Mouse (Mus musculus) liver, postnatal 0 days (tissue): Measurements from ENCODE around the gene Rusc1.

ENCODE experiments used
- CTCF ChIP-seq: sonication (generic); IDR thresholded peaks from 2 replicates; pipeline ENCODE4 v1.5.1; 2016; ENCODE audit warnings: antibody characterized with exemption, low read depth
- EP300 ChIP-seq: IDR thresholded peaks from 2 replicates; pipeline ENCODE4 v1.6.1; 2016; ENCODE audit warnings: antibody characterized with exemption, low read depth, mild to moderate bottlenecking

DNA sequence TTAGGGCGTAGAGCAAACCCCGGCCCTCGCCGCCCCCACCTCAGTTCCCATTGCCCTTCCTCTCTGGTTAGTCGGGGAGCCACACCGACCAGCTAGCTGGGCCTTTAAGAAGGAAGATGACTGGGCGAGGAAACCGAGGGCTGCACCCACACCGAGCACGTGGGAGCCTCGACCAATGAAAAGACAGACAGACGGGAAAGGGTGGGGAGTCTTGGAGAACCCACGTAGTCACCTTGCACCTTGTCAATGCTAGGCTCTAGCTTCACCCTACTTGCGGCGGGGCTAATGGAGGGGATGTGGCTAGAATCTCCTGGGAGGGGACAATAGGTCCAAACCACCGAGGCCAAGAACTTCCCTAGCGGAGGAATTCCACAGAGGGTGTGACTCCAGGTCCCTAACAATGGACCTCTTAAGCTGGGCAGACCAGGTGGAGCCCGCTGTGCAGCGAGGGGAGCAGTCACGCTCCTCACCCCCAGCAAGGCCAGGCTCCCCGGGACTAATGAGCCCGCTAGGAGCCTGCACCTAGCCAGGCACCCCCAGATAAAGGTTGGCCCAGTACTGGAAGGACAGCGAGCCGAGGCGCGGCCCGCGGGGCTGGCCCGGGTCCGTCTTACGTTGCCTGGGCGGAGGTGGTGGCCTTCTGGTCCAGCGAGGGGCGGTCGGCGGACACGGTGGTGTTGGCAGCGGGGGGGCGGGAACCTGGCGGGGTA, 3.1 kb downstream of the Rusc1 start:
- TF ChIP-seq CTCF: no peak
- no peak for TF ChIP-seq EP300
